Mouse (Mus musculus) liver, embryonic 14.5 days (tissue): ENCODE measurements around the gene Fam174b. TPM values are rescaled to one million over a fixed set of nuclear protein-coding genes. Genes with fewer than 3 reads are reported as not detected.
A peak's percentile ranks its signal among the peaks of the same experiment; 100 is the strongest.

Experiments used
- ATAC-seq: fragments of 200-750 bp; cut with Nextera tagmentation; 2 replicates; pipeline ENCODE4 v1.8.0; 2017; ENCODE audit warnings: moderate number of reproducible peaks, mild to moderate bottlenecking, moderate library complexity; ENCODE audit not compliant: insufficient read depth
- DNase-seq, 3 experiments: peaks; one replicate each; pipeline ENCODE4 v3.0.0-alpha.2; 2012 to 2013; ENCODE audit warnings: low read depth in 3 of 3, low spot score in 3 of 3
- H3K27ac ChIP-seq: fragments of 300-500 bp; sonication (generic); 2 replicates; pipeline ENCODE4 v1.5.1; 2014; ENCODE audit warnings: moderate library complexity, mild to moderate bottlenecking, control low read depth, inconsistent platforms
- H3K27me3 ChIP-seq: fragments of 300-500 bp; sonication (generic); 2 replicates; pipeline ENCODE4 v1.6.1; 2014; ENCODE audit warnings: mild to moderate bottlenecking, low read length, moderate library complexity; ENCODE audit not compliant: control insufficient read depth, insufficient read depth
- H3K36me3 ChIP-seq: fragments of 300-500 bp; sonication (generic); replicated peaks from 2 replicates; pipeline ENCODE4 v1.6.1; 2014; ENCODE audit warnings: low read depth; ENCODE audit not compliant: control insufficient read depth, insufficient read depth
- H3K4me1 ChIP-seq, 2 experiments: fragments of 200-500 bp in 1 of 2; fragments of 300-500 bp in 1 of 2; sonication (generic) in 1 of 2; replicated peaks; 2 replicates each; pipeline ENCODE4 v1.6.1; 2012 to 2014; ENCODE audit warnings: antibody characterized with exemption in 1 of 2, inconsistent platforms in 1 of 2, low read length in 1 of 2; ENCODE audit not compliant: control insufficient read depth in 2 of 2, insufficient read depth in 2 of 2
- H3K4me2 ChIP-seq: fragments of 300-500 bp; sonication (generic); 2 replicates; pipeline ENCODE4 v1.6.1; 2014; ENCODE audit warnings: low read depth, mild to moderate bottlenecking, control low read depth, moderate library complexity
- H3K4me3 ChIP-seq, 2 experiments: fragments of 200-500 bp in 1 of 2; fragments of 300-500 bp in 1 of 2; sonication (generic) in 1 of 2; 2 replicates each; pipeline ENCODE4 v1.5.1; 2012 to 2014; ENCODE audit warnings: low read depth in 2 of 2, low read length in 2 of 2, mild to moderate bottlenecking in 2 of 2, control low read depth in 1 of 2, inconsistent platforms in 1 of 2, moderate library complexity in 1 of 2; ENCODE audit not compliant: insufficient read depth in 1 of 2
- H3K9ac ChIP-seq: fragments of 300-500 bp; sonication (generic); replicated peaks from 2 replicates; pipeline ENCODE4 v1.6.1; 2014; ENCODE audit warnings: mild to moderate bottlenecking, control low read depth, moderate library complexity
- H3K9me3 ChIP-seq: fragments of 300-500 bp; sonication (generic); 2 replicates; pipeline ENCODE4 v1.6.1; 2016; ENCODE audit warnings: low read length, mixed read lengths; ENCODE audit not compliant: control insufficient read depth
- CTCF ChIP-seq: IDR thresholded peaks from 2 replicates; pipeline ENCODE4 v1.5.1; 2016; ENCODE audit warnings: antibody characterized with exemption, low read depth, control low read depth
- EP300 ChIP-seq: IDR thresholded peaks from 2 replicates; pipeline ENCODE4 v1.6.1; 2016; ENCODE audit warnings: antibody characterized with exemption, low read depth
- WGBS: fragments of 180-500 bp; shearing (Covaris S2); extraction: QIAGEN DNeasy Blood & Tissue Kit; methylation state at CpG from one replicate; pipeline ENCODE4 v1.1.7; 2014; ENCODE audit not compliant: insufficient replicate concordance; 5-methylcytosine and 5-hydroxymethylcytosine counted together
- polyA plus RNA-seq, 2 experiments: library from polyadenylated mRNA; depleted of rRNA in 1 of 2; stranded (reverse) in 1 of 2; unstranded in 1 of 2; fragments of >200 nt; fragmentation: Nextera tagmentation in 1 of 2; extraction: Ambion mirVana in 1 of 2; gene quantifications; 2 replicates each; pipeline versions ENCODE4 v1.2.1 to v1.2.3; 2012 to 2014

The Fam174b gene
- polyA plus RNA-seq, 2 experiments: 1.6 to 2.3 TPM

- DNase-seq (no peak), ATAC-seq (peak; percentile 37; the same call in 1 of the 2 replicates)
- Histone ChIP-seq H3K4me3 (peak overlapping the region; percentile 17 to 32; a peak in 2 of 4 replicates), H3K4me2 (peak overlapping the region; percentile 41), H3K9me3 (no peaks in the 10 kb centered on the region), H3K9ac (no peak overlapping the region), H3K27me3 (no peaks in the 10 kb centered on the region), H3K36me3 (no peaks in the 10 kb centered on the region), H3K4me1 (no peaks in the 10 kb centered on the region; a peak in 1 of 4 replicates), H3K27ac (no peak overlapping the region)
- no peak for TF ChIP-seq CTCF
- no peak for TF ChIP-seq EP300
- WGBS: 60% methylated on average over 14 of the region's 14 CpGs
Measured at GRCm38 (mm10) chr7:73772275-73772765, 32.2 kb downstream of the Fam174b start.

GRCm38 (mm10) chr7:73774781-73775180 is 34.7 kb downstream of the Fam174b start:
- ATAC-seq (no peak), DNase-seq (no peak)
- no peaks in the 10 kb centered on the region; a peak in 1 of 4 replicates for H3K4me1 ChIP-seq
- H3K36me3 ChIP-seq: no peaks in the 10 kb centered on the region
- no peak overlapping the region for H3K9ac ChIP-seq
- no peak overlapping the region for H3K4me3 ChIP-seq
- no peak for TF ChIP-seq CTCF
- no peak for TF ChIP-seq EP300
- 71% methylated on average over 9 of the region's 9 CpGs for WGBS
- no peaks in the 10 kb centered on the region for H3K27me3 ChIP-seq
- no peak overlapping the region for H3K27ac ChIP-seq
- no peaks in the 10 kb centered on the region for H3K9me3 ChIP-seq
- no peak overlapping the region for H3K4me2 ChIP-seq

- WGBS: 43% methylated on average over 3 of the region's 3 CpGs
- Histone ChIP-seq H3K9ac (no peak overlapping the region), H3K4me2 (no peak overlapping the region), H3K4me1 (no peaks in the 10 kb centered on the region), H3K27ac (no peak overlapping the region), H3K4me3 (no peak overlapping the region), H3K27me3 (no peaks in the 10 kb centered on the region), H3K36me3 (no peaks in the 10 kb centered on the region), H3K9me3 (no peaks in the 10 kb centered on the region)
- TF ChIP-seq EP300 (no peak), CTCF (no peak)
- ATAC-seq (no peak), DNase-seq (no peak)
Measured at GRCm38 (mm10) chr7:73777777-73778176, 37.7 kb downstream of the Fam174b start.

GRCm38 (mm10) chr7:73784736-73785428 is 44.8 kb downstream of the Fam174b start:
- H3K27me3 ChIP-seq: no peaks in the 10 kb centered on the region
- H3K9ac ChIP-seq: no peak overlapping the region
- H3K36me3 ChIP-seq: no peaks in the 10 kb centered on the region
- H3K4me1 ChIP-seq: no peaks in the 10 kb centered on the region
- no peaks in the 10 kb centered on the region for H3K9me3 ChIP-seq
- H3K27ac ChIP-seq: no peak overlapping the region
- DNase-seq (no peak), ATAC-seq (no peak)
- no peak overlapping the region for H3K4me2 ChIP-seq
- no peak for TF ChIP-seq CTCF
- TF ChIP-seq EP300: no peak
- H3K4me3 ChIP-seq: no peak overlapping the region
- WGBS: 58% methylated on average over 4 of the region's 4 CpGs

GRCm38 (mm10) chr7:73785815-73786214 is 45.7 kb downstream of the Fam174b start:
- no peak for ATAC-seq
- TF ChIP-seq CTCF (no peak), EP300 (no peak)
- no peaks in the 10 kb centered on the region for H3K4me1 ChIP-seq
- no peaks in the 10 kb centered on the region for H3K36me3 ChIP-seq
- 59% methylated on average over 4 of the region's 4 CpGs for WGBS
- H3K27me3 ChIP-seq: no peaks in the 10 kb centered on the region
- H3K4me3 ChIP-seq: no peak overlapping the region
- no peak overlapping the region for H3K9ac ChIP-seq
- no peak overlapping the region for H3K27ac ChIP-seq
- no peak overlapping the region for H3K4me2 ChIP-seq
- no peak for DNase-seq
- H3K9me3 ChIP-seq: no peaks in the 10 kb centered on the region
